Mouse (Mus musculus) Patski (cell line): ENCODE data around the gene Sbp. TPM values are rescaled to one million over a fixed set of nuclear protein-coding genes. Genes with fewer than 3 reads are reported as not detected.
"Not testable (repeated sequence)": the region's sequence is repeated elsewhere in the genome, so short reads cannot be mapped to it uniquely, and the experiment has no call there.

Experiments
- ATAC-seq: fragments of 100-300 bp; one replicate; pipeline ENCODE4 v1.8.0; 2021
- CTCF ChIA-PET: fragments of 350-600 bp; sonication (Branson Sonifier 250); formaldehyde crosslinking; loops from one replicate; lab custom pipeline; 2022; ENCODE audit warnings: inconsistent platforms; lab: Charles Lee
- POLR2A ChIA-PET: fragments of 350-600 bp; sonication (Branson Sonifier 250); formaldehyde crosslinking; loops from one replicate; lab custom pipeline; 2022; ENCODE audit warnings: antibody characterized with exemption, inconsistent platforms; lab: Charles Lee
- DNase-seq: peaks from one replicate; pipeline ENCODE4 v3.0.0-alpha.2; 2011; ENCODE audit warnings: low read depth, low spot score
- H3K27me3 ChIP-seq: fragments of 371-371 bp; one replicate; pipeline ENCODE4 v1.5.1; 2021
- CTCF ChIP-seq: fragments of 100-300 bp; IDR thresholded peaks from one replicate; pipeline ENCODE4 v1.5.1; 2021
- in situ Hi-C: fragments of 300-500 bp; cut with MboI; formaldehyde crosslinking; loops from 3 replicates; pipeline ENCODE4 v1.11.1; 2018; ENCODE audit warnings: low pct_unique_long_range_greater_than_20kb, mixed read lengths
- polyA plus RNA-seq: library from polyadenylated mRNA; unstranded; gene quantifications from one replicate; pipeline ENCODE4 v1.2.3, GENCODE M21; 2021

Gene Sbp
- polyA plus RNA-seq = not detected

DNA sequence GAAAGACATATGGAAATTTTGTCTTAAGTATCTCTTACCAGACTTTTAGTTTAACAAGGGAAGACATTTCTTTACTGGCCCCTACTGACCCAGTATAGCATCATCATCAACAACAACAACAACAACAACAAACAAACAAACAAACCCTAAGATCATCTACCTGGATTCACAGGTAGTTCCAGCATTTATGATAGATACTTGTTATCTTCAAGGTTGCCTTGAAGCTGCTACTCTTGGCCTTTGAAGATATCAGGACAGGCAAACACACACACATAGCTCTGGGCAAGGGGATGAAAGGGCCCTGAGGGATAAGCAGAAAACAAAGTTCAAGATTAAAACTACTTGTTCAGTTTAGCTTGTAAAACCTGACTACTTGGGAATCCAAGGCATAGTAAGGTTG is at the start of gene Sbp:
Gene Sbp (plus strand): TSS at position 301 of the 400 bp plus-strand sequence.
- H3K27me3 ChIP-seq = peaks cover 4% of the 10 kb centered on the region
- no peak for ATAC-seq
- in situ Hi-C loops = no loop called here
- no peak for DNase-seq
- ChIA-PET CTCF (interaction anchor here (1.5 kb wide), 1 partner anchor 21 kb away, joined by 3 read pairs; no protein-coding TSS in a partner anchor), POLR2A (no interaction called here)
- no peak for TF ChIP-seq CTCF

DNA sequence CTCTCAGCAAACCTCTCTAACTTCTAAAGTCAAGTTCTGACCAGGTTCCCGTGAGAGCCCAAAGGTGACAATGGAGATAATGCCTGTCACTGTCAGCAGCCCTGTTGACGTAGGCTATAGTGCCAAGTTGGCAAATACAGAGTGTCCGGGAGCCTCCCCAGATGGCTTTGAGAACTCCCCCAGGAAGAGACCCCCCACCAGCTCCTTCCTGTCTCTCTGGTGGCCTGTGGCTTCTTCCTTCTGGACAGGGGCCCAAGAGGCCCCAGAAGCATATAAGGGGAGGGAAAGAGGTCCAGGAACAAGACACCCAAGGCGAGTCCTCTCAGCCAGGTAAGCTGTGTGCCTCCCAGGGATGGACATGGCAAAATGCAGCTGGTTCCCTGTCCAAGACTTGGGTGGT is 24.3 kb upstream of the Sbp start, which contains the start of gene Dcpp3:
Gene Dcpp3 (plus strand): TSS at position 301 of the 400 bp plus-strand sequence.
- POLR2A ChIA-PET, CTCF ChIA-PET, in situ Hi-C loops, ATAC-seq, DNase-seq, H3K27me3 ChIP-seq: not testable (repeated sequence)

DNA sequence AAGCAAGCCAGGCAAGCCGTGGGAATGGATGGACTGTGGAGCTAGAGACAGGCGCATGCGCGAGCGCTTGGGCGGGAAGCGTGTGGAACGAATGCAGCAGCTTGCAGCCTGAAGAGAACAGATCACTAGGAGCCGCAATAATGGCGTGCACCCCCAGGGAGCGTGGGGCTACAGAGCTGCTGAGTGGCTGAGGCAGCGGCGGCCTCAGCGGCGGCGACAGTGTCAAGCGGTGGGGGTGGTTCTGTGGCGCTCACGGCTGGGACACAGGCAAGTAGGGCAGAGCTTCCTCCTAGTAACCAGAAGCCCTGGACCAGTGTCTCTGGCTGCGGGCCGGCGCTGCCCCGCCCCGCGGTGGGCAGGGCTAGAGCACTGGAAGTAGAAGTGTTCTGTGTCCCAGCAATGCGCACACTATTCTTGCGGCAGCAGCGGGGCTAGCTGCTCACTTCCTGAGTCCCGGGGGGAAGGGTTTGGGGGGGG is 16.9 kb upstream of the Sbp start:
- in situ Hi-C loops = no loop called here
- ChIA-PET POLR2A (interaction anchor here (1.0 kb wide), 1 partner anchor 54 kb away, joined by 3 read pairs; no protein-coding TSS in a partner anchor), CTCF (interaction anchor here (1.3 kb wide), 1 partner anchor 36 kb away, joined by 5 read pairs; no protein-coding TSS in a partner anchor)

DNA sequence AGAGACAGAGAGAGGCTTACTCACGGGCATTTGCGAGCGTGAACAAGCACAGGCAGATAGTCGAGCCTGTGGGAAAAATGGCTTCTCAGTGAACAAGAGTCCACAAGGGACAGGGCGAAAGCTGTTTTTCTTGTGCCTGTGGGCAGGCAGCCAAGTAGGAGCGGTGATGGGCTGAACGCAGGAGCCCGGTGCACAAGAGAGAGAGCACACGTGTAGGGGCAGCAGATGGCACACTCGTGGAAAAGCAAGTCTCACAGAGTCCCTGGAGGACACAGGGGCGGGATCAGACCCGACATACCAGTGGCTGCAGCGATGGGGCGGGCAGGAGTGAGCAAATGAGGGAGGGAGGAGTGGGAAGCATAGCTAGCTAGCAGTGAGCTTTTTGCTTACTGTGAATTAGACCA is 16.4 kb upstream of the Sbp start:
- no peaks in the 10 kb centered on the region for H3K27me3 ChIP-seq
- DNase-seq (peak; percentile 19), ATAC-seq (peak; percentile 63)
- POLR2A ChIA-PET = interaction anchor here (1.0 kb wide), 1 partner anchor 55 kb away, joined by 3 read pairs; no protein-coding TSS in a partner anchor
- in situ Hi-C loops = no loop called here
- no peak for TF ChIP-seq CTCF
- CTCF ChIA-PET = interaction anchor here (1.3 kb wide), 1 partner anchor 35 kb away, joined by 5 read pairs; no protein-coding TSS in a partner anchor

More for the DNA sequence above, 16.9 kb upstream of the Sbp start:
- TF ChIP-seq CTCF = no peak
- DNase-seq = peak; percentile 37
- ATAC-seq = peak; percentile 97
- no peaks in the 10 kb centered on the region for H3K27me3 ChIP-seq

DNA sequence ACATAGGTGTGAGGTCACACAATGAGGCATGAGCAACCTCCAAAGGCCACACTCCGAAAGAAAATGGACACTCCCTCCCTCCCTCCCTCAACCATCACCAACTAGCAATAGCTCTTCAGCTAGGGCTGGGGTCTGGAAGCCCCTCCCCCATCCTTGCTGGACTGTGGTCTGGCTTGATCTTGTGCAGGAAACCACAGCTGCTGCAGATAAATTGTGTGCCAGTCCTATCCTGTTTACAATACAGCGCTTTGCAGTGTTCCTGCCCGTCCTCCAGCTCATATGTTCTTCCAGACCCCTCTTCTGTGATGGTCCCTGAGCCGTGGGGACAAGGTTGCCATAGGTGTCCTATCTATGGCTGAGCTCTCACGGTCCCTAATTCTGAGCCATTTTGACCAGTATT is 10.3 kb upstream of the Sbp start:
- TF ChIP-seq CTCF = no peak
- in situ Hi-C loops = no loop called here
- no peaks in the 10 kb centered on the region for H3K27me3 ChIP-seq
- DNase-seq (no peak), ATAC-seq (no peak)
- ChIA-PET POLR2A (no interaction called here), CTCF (no interaction called here)

DNA sequence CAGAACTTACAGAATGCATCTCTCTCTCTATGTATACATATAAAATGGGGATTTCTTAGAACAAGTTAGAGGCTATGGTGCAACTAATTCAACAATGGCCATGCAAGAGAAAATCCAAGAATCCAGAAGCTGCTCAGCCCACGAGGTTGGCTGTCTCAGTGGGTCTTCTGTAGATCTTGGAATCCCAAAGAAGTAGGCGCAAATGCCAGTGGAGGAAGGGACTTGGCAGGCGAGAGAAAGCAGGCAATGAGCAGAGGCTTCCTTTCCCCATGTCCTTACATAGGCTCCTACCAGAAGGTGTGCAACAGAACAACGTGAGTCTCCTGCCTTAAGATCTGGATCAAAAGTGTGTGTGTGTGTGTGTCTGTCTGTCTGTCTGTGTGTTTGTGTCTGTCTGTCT is 6.0 kb downstream of the Sbp start:
- CTCF ChIA-PET, POLR2A ChIA-PET, ATAC-seq, in situ Hi-C loops, DNase-seq, H3K27me3 ChIP-seq: not testable (repeated sequence)

DNA sequence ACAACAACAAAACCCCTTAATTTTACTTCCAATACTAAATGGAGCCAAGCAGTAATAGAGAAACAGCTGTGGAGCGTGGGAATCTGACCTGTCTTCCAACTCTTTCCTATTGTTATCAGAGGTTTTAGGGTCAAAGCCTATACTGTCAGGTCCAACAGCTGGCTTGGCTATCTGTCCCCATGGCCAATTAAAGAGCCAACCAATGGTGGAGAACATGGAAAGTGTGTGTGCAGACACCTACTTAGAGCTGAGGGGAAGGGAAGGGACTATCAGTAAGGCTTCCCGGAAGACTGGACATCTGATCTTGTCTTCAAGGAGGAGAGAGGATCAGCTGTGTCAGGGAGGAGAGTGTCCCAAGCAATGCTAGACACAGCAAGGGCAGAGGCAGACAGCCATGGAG is 7.6 kb downstream of the Sbp start:
- no peaks in the 10 kb centered on the region for H3K27me3 ChIP-seq
- CTCF ChIA-PET = no interaction called here
- POLR2A ChIA-PET = no interaction called here
- in situ Hi-C loops = no loop called here
- no peak for TF ChIP-seq CTCF
- no peak for ATAC-seq
- no peak for DNase-seq

DNA sequence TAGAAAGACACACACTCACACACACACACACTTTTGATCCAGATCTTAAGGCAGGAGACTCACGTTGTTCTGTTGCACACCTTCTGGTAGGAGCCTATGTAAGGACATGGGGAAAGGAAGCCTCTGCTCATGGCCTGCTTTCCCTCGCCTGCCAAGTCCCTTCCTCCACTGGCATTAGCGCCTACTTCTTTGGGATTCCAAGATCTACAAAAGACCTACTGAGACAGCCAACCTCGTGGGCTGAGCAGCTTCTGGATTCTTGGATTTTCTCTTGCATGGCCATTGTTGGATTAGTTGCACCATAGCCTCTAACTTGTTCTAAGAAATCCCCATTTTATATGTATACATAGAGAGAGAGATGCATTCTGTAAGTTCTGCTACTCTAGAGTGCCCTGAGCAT is 9.4 kb downstream of the Sbp start:
- CTCF ChIA-PET = interaction anchor here (1.1 kb wide), 1 partner anchor 9 kb away, joined by 3 read pairs; no protein-coding TSS in a partner anchor
- in situ Hi-C loops = not testable (repeated sequence)

DNA sequence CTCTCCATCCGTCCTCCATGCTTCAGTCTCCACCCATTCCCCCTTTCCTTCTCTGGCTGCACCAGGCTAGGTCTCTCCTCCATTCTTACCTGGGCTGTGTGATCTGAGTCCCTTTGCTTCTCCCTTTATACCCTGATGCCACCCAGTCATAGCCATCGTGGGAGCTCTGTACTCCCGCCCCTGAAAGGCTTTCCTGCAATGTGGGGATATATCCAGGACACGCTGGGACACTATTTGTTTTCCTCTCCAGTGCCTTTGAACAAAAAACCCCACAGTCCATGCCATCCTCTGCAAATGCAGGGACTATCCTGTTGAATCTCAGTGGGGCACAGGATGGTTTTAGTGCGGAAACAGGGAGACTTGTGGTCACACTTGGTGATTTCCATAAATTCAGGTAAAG is 13.7 kb downstream of the Sbp start, which contains the start of gene Sbpl:
Gene Sbpl (minus strand): TSS at position 101 of the 400 bp plus-strand sequence.
- TF ChIP-seq CTCF = no peak
- POLR2A ChIA-PET = no interaction called here
- peaks cover 12% of the 10 kb centered on the region for H3K27me3 ChIP-seq
- in situ Hi-C loops = no loop called here
- ATAC-seq = no peak
- CTCF ChIA-PET = no interaction called here
- DNase-seq = no peak

More for the DNA sequence above, 9.4 kb downstream of the Sbp start:
- H3K27me3 ChIP-seq = peaks cover 11% of the 10 kb centered on the region
- ATAC-seq, DNase-seq, POLR2A ChIA-PET: not testable (repeated sequence)

DNA sequence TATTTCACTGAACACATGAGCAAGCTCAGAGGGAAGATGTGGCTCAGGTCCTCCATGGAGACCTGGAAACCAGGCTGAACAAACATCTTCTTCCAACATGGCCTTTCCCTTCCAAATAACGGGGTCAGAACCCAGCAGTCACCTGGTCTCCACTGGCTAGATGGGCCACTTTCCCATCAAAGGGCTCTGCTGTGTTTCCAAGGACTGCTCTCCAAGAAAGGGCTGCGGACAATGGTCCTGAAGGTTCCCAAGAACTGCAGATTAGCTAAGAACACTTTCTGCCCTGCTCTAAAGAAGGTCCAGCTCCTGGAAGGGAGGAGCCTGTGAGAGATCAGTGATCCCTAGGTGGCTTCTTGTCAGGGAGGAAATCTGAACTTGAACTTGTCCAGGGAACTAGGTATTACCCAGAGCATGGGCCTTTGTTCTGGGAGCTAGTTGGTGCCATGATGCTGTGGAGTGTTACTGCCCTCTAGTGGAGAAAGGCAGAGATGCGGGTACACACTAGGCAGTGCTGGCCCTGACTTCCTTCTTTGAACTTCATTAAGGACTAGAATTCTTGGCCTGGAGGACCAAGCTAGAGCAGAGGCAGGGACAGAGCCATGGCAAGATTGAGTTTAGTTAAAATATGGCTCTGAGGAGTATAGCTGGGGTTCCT is 18.7 kb downstream of the Sbp start:
- CTCF ChIA-PET = interaction anchor here (0.7 to 3.0 kb wide), 24 partner anchors 10 to 190 kb away, joined by 3 to 11 read pairs (median 5); partner anchors contain the start of genes Elob, Prss32 and Prss41
- in situ Hi-C loops = loop anchor here (5.0 kb wide), 2 partner anchors 88 to 183 kb away; no protein-coding TSS in a partner anchor

More for the DNA sequence above, 18.7 kb downstream of the Sbp start:
- POLR2A ChIA-PET = interaction anchor here (0.5 kb wide), 1 partner anchor 89 kb away, joined by 3 read pairs; no protein-coding TSS in a partner anchor
- TF ChIP-seq CTCF = peak; percentile 95
- H3K27me3 ChIP-seq = peaks cover 7% of the 10 kb centered on the region
- ATAC-seq (peak; percentile 79), DNase-seq (peak; percentile 48)
